Mouse (Mus musculus) thymus, postnatal 36 days (tissue): ENCODE results near the gene Ctsz.

ENCODE experiments used
- DNase-seq, 2 experiments: peaks; one replicate each; pipeline ENCODE4 v3.0.0; 2022; ENCODE audit warnings: mixed read lengths in 2 of 2

Gene Ctsz

GRCm38 (mm10) chr2:174439961-174440360, 1.1 kb upstream of the Ctsz start:
- DNase-seq = no peak

GRCm38 (mm10) chr2:174439450-174439838, 605 bp upstream of the Ctsz start:
- DNase-seq = no peak

- DNase-seq = no peak
Measured at GRCm38 (mm10) chr2:174438181-174438580, 658 bp downstream of the Ctsz start.

GRCm38 (mm10) chr2:174437697-174437982, 1.2 kb downstream of the Ctsz start:
- DNase-seq = no peak

GRCm38 (mm10) chr2:174436916-174437696, 1.7 kb downstream of the Ctsz start:
- DNase-seq = no peak

GRCm38 (mm10) chr2:174436076-174436701, 2.6 kb downstream of the Ctsz start:
- DNase-seq = no peak

- no peak for DNase-seq
Measured at GRCm38 (mm10) chr2:174434943-174435342, 3.9 kb downstream of the Ctsz start.

GRCm38 (mm10) chr2:174428996-174429591, 9.7 kb downstream of the Ctsz start:
- no peak for DNase-seq

- no peak for DNase-seq
Measured at GRCm38 (mm10) chr2:174428076-174428835, 10.6 kb downstream of the Ctsz start.

GRCm38 (mm10) chr2:174426856-174427255, 12.0 kb downstream of the Ctsz start:
- no peak for DNase-seq

- no peak for DNase-seq
Measured at GRCm38 (mm10) chr2:174424301-174425085, 14.3 kb downstream of the Ctsz start.

- no peak for DNase-seq
Measured at GRCm38 (mm10) chr2:174421107-174421506, 17.7 kb downstream of the Ctsz start.

- peak; percentile 94 to 95 for DNase-seq
Measured at GRCm38 (mm10) chr2:174415731-174416310, 23.0 kb downstream of the Ctsz start, which contains the start of gene Nelfcd. Gene Nelfcd (plus strand): TSS chr2:174415804.

GRCm38 (mm10) chr2:174415001-174415730, 23.7 kb downstream of the Ctsz start:
- DNase-seq = no peak

GRCm38 (mm10) chr2:174413127-174413526, 25.7 kb downstream of the Ctsz start:
- DNase-seq = no peak

GRCm38 (mm10) chr2:174410222-174410621, 28.6 kb downstream of the Ctsz start:
- no peak for DNase-seq

- no peak for DNase-seq
Measured at GRCm38 (mm10) chr2:174400396-174400795, 38.4 kb downstream of the Ctsz start.

- DNase-seq = no peak
Measured at GRCm38 (mm10) chr2:174397881-174398280, 41.0 kb downstream of the Ctsz start.

GRCm38 (mm10) chr2:174397065-174397464, 41.8 kb downstream of the Ctsz start:
- DNase-seq = no peak

GRCm38 (mm10) chr2:174396643-174397042, 42.2 kb downstream of the Ctsz start:
- no peak for DNase-seq

GRCm38 (mm10) chr2:174393383-174393782, 45.5 kb downstream of the Ctsz start:
- no peak for DNase-seq
